Mouse (Mus musculus): ENCODE results near the gene Abcc4.

The Abcc4 gene

DNA sequence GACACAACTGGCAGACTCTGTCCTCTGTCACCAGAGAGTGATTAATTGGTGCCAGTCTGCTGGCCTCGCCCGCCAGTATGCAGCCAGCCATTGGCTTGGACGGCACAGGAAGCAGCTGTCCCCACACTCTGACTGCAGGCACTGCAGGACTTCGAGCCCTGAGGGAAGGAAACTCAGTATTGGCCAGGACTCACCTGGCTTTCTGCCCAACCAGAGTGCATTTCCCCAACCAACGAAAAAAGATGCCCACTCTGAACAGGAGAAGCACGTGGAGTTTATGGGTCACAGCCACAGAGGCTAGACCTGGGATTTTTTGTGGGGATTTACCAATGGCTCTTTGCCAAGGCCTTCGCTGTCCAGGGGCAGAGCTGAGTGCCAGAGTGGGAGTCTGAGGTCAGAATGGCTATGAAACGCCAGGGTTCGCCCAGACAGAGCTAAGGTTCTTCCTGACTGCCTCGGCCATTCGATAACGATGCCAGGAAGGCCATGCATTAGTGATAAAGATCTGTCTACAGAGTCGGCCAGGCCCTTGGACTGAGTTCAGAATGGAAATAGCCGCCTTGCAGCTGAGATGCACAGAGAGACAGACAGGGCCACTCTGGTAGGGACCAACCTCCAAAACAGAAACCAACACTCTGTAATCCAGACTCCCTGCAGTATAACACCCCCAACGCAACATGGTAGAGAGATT lies 70.4 kb downstream of the Abcc4 start:
- peak; percentile 72 to 88 for DNase-seq

- no peak for DNase-seq
Observed at GRCm38 (mm10) chr14:118629649-118630048, 76.4 kb downstream of the Abcc4 start.

- no peak for DNase-seq
Observed at GRCm38 (mm10) chr14:118621449-118621789, 84.6 kb downstream of the Abcc4 start.

DNA sequence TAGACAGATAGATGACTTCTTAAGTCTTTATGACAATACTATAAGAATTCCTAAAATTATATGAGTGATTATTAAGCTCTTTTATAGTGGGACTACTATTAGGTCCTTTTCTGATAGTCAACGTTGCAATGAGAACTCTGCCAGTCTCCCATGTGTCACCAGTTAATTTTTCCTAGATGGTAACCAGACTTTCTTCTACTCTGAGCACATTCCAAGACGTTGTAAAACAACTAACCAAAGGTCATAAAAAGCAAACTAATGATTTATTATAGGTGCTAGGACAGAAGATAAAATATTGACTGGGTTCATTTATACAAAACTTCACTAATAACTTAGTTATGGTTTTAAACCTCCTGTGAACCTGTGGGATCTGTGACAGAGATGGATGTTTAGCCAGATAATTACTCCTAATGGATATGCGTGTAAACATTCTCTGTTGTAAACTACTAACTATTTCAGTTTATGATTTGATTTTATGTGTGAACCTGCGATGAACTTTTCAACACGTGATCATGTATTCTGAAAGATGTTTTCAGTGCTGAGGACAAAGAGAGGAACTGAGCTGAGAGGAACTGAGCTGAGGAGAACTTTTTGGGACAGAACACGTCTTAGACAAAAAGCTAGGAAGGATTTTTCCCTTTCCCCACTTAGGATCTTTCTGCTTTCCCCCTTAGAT lies 85.1 kb downstream of the Abcc4 start:
- DNase-seq, result no peak

DNA sequence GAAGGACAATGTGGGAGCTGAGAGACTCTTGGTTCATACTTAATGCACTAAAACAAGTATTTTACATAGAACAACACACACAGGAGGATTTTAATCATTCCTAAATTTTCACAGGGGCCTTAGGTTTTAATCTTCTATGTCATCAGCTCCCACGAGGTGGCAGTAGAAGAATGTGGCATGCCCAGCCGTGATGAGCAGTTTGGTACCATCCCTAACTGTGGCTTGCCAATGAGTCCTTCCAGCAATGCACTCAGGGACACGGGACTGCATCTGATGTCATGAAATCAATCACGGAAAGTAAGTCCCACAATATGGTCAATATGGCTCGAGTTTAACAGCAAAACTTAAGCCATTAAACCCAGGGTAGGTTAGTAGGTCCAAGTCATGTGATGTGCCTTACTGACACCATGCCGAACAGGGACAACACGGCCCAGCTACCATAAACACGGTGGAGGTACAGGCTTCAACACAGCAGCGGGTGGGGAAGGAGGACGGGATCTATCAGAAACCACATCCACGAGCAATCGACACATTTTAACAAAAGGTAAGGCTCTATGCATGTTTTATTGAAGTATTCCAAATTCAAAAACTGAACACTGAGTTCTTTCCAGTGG lies 89.2 kb downstream of the Abcc4 start:
- peak in 1 of 2 experiments; percentile 62 for DNase-seq

- DNase-seq, result no peak
Observed at GRCm38 (mm10) chr14:118613734-118614133, 92.3 kb downstream of the Abcc4 start.

DNA sequence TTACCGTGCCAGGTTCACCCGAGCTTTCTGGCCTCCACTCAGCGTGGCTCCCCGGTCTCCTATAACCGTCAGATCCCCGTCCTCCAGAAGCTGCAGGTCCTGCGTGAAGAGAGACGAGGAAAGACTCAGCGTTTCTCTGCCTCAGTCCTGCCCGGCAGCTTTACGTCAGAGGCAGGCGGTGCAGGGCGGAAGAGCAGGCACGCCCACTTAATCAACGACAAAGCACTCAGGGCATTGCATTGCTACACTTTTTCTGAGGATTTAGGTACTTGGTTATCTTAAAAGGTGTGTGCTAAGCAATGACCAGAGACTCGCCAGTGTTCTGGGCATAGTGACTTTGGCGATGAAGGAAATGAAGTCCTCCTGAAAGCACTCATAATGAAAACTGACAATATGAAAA lies 94.3 kb downstream of the Abcc4 start:
- peak; percentile 35 to 61 for DNase-seq

GRCm38 (mm10) chr14:118610786-118611185 lies 95.2 kb downstream of the Abcc4 start:
- no peak for DNase-seq

DNA sequence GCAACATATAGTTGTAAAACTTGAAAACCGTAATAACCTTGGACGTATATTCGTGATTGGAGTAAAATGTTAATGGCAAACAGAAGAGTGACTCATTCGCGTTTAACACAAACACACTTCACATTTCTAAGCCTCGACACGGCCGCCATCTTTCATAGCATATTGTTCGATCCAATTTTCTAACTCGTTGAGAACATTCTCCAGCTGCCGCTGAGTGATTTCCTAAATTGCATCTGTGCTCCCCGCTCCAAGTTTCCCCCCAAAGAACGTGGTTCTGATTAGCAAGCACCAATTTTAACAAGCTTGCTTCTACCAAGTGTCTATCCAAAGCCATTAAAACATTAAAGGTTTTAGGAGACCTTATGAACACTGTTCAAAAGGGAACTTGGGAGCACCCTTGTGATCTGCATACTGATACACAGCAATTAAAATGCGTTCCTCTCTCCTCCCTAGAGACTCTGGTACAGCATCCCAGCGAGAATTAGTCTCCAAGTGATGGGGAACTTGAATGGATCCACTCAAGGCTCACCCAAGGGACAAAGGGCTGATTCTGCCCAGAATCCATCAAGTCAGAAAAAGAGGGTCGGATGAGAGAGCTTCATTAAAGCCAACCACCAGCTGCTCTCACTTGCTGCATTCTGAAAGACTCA lies 97.1 kb downstream of the Abcc4 start:
- no peak for DNase-seq

- DNase-seq, result no peak
Observed at GRCm38 (mm10) chr14:118608317-118608716, 97.7 kb downstream of the Abcc4 start.

DNA sequence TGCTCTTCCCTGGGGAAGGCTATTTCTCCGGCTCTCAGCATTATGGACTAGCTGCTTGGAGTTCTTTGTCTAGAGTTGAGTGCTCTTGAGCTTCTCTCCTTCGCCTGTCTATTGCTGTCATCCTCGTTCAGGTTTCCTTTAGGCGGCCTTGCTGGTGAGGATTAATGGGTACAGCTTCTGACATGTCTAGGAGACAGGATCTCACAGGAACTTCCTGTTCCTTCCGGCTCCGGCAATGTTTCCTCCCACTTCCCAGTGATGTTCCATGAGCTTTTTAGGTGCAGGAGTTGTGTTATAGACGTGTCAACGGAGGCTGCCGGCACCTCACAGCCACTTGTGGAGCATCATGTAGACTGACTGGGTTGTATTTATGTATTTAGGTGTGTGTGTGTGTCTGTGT lies 99.5 kb downstream of the Abcc4 start:
- no peak for DNase-seq

- DNase-seq, result no peak
Observed at GRCm38 (mm10) chr14:118604903-118605302, 101.1 kb downstream of the Abcc4 start.

- DNase-seq, result no peak
Observed at GRCm38 (mm10) chr14:118602031-118602430, 104.0 kb downstream of the Abcc4 start.

DNA sequence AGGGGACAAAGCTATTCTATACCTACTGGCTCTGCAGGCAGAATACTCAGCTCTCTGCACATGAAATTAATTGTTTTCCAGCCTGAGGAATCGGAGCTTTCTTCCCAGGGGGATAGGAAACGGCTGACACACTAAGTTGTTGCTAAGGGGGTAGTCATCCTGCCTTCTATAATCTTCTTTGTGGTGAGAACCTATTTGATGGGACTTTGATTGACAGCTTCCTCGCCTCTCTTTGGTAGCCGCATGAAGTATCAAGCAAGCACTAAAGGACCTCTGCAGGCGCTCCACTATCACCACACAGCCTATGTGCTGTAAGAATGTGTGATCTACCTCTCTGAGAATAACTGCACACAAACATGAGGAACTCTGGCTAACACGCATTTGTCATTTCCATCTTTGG lies 105.3 kb downstream of the Abcc4 start:
- no peak for DNase-seq

DNA sequence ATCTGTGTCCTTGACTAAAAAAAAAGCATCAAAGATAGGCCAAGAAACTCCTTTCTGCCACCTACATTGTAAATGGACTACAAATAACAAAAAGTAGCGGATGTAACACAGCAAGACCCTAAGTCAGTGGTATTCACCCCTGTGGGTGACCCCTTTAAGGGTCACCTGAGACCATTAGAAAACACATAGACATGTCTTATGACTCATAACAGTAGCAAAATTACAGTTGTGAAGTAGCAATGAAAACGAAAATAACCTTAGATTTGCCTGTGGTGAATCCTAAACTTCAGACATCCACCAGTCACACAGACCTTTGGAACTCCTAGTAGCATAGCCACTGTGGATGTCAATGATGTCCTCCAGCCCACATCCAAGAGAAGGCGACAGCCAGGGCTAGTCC lies 107.3 kb downstream of the Abcc4 start:
- no peak for DNase-seq

GRCm38 (mm10) chr14:118594463-118594862 lies 111.6 kb downstream of the Abcc4 start:
- DNase-seq, result no peak

DNA sequence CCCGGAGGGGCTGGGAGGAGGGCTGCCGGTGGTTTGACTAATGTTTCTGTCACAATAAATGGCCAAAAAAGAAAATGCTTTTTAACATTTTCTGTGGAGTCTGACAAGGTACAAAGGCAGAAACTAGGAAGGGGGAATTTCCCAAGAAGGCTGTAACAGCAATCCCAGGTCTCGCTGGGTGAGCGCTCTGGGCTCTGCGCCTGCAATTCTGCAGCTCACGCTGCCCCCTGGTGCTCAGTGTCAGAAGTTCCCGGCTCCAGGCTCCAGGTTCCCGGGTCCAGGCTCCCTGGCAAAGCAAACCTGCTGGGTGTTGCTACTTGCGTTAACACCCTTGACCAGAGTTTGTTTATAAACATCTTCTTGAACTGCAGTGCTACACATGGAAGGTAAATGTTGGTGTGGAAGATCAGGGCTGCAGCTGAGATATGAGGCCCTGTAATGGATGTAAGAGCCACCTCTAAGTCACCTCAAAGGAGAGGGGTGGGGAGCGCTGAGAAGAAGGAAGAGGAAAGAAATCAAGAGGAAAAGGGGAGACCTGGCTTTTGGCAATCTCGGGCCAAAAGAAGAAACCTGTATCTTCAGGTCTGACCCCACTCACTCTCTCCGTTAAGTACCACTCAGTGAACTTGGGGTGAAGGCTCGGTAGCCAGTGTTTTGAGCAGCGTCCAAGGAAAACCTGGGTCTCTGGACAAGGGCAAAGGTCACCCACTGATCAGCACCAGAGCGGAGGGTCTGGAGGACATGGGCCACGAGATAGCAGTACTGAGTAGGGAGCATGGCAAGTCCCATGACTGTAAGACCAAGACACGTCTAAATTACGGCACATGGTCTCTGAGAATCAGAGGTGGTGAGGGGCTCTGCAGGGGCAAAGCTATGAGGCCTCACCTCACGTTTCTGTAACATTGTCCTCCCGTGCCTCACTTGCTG lies 114.3 kb downstream of the Abcc4 start:
- peak; percentile 72 to 82 for DNase-seq

DNA sequence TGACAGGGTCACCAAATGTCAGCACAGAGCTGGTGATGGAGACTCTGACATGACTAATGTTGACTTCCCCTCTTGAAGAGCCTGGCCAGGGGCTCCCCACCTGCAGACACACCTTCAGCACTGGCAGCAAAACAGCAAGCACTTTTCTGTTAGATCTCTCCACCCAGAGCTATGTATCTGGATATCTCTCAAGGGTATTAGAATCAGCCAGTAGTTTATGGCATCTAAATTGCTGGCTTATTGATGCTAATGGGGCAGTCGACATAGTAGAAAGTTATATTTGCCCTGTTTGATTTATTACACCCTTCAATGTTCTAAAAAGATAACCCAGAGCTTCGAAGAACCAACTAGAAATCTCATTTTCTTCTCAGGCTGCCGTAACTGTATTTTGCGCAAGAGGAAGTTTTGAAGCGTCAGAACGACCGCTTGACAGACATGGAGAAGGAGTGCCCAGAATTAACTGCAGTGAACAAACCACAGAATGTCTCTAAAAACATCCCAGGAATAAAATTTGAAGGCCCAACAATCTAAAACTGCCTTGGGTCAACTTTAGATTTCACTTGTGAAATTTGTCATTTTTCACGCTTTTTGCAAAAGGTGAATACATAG lies 123.6 kb downstream of the Abcc4 start:
- DNase-seq, result no peak

DNA sequence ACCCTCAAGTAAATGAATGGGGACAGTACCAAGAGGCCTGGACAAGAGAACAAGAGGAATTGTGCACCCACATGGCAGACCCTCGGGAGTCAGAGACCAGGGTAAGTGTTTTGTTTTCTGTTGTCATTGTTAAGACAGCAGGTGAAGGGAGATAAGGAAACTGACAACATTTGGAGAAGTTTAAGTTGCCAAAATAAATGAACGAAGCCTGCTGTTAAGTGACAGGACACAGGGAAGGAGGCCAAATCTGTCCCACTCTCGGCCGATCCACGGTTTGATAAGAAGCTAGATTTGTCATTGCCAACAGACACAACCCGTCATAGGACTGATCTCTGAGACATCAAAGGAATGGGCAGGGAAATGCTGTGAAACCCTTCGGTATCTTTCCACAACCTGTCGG lies 124.3 kb downstream of the Abcc4 start:
- no peak for DNase-seq

- DNase-seq, result no peak
Observed at GRCm38 (mm10) chr14:118579013-118579728, 126.8 kb downstream of the Abcc4 start.

GRCm38 (mm10) chr14:118577895-118578294 lies 128.1 kb downstream of the Abcc4 start:
- DNase-seq, result no peak

Data from lung, postnatal 4 days (tissue).